Mouse (Mus musculus): ENCODE results near the gene Cabcoco1. TPM values are rescaled to one million over a fixed set of nuclear protein-coding genes. Genes with fewer than 3 reads are reported as not detected.
A peak's percentile ranks its signal among the peaks of the same experiment; 100 is the strongest.

Cabcoco1 gene
- 1 to 10 TPM; 1.7 to 2.5 TPM for total RNA-seq (2021)
- long read RNA-seq, experiment 1, partial matches to known transcripts, result 0 of 3 reads
- long read RNA-seq, experiment 1, other reads (novel, unspliced or antisense), result 0 of 3 reads
- long read RNA-seq, experiment 2, partial matches to known transcripts, result 0 of 4 reads
- long read RNA-seq, experiment 2, other reads (novel, unspliced or antisense), result 0 of 4 reads

DNA sequence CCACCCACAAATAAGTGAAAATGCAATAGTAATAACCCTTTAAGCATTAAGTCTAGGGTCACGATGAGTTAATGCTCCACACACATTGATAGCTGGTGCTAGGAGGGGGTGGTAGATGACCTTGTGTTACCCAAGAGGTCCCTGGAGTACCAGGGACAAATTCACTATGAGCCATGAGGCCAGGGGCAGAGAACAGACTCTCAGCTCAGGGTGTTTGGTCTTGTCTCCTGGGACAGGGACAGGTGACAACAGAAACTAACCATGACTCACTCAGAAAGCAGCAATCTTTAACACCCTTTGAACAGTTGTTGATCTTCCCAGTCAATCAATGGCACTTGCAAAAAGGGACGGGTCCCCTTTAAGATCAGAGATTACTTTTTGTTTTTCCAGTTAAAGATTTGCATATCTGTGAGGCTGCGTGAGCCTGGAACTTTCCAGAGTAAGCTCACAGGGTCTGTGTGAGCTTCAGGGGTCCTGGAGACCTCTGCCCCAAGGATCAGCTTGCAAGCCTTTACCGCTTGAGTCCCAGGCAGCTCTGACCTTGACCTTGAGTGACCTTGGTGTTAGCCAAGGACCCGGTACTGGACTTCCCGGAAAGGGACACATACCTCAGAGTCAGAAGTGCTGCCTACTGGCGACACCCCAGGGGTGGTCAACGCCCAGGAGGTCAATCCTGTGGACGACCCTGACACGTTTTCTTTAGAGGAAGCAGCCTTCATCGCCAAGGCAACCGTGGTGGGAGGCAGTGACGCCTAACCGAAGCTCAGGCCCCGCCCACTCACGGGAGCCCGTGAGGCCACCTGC is at the start of gene Cabcoco1:
Gene Cabcoco1, minus strand, starts transcription at position 758 of the 804 bp plus-strand sequence.
- DNase-seq (ENCODE audit: low spot score in 2 of 2), result peak; percentile 58 to 73

GRCm38 (mm10) chr10:68589530-68590252 is 48.0 kb upstream of the Cabcoco1 start:
- DNase-seq (ENCODE audit: low spot score in 2 of 2), result no peak

- no peak for DNase-seq (ENCODE audit: low spot score in 2 of 2)
Observed at GRCm38 (mm10) chr10:68587416-68588040, 45.8 kb upstream of the Cabcoco1 start.

- DNase-seq (ENCODE audit: low spot score in 2 of 2), result no peak
Observed at GRCm38 (mm10) chr10:68577321-68577720, 35.6 kb upstream of the Cabcoco1 start.

- DNase-seq (ENCODE audit: low spot score in 2 of 2), result no peak
Observed at GRCm38 (mm10) chr10:68568172-68568571, 26.5 kb upstream of the Cabcoco1 start.

- peak in 1 of 2 experiments; percentile 29 for DNase-seq (ENCODE audit: low spot score in 2 of 2)
Observed at GRCm38 (mm10) chr10:68562344-68562743, 20.6 kb upstream of the Cabcoco1 start.

- no peak for DNase-seq (ENCODE audit: low spot score in 2 of 2)
Observed at GRCm38 (mm10) chr10:68558828-68559219, 17.1 kb upstream of the Cabcoco1 start.

DNA sequence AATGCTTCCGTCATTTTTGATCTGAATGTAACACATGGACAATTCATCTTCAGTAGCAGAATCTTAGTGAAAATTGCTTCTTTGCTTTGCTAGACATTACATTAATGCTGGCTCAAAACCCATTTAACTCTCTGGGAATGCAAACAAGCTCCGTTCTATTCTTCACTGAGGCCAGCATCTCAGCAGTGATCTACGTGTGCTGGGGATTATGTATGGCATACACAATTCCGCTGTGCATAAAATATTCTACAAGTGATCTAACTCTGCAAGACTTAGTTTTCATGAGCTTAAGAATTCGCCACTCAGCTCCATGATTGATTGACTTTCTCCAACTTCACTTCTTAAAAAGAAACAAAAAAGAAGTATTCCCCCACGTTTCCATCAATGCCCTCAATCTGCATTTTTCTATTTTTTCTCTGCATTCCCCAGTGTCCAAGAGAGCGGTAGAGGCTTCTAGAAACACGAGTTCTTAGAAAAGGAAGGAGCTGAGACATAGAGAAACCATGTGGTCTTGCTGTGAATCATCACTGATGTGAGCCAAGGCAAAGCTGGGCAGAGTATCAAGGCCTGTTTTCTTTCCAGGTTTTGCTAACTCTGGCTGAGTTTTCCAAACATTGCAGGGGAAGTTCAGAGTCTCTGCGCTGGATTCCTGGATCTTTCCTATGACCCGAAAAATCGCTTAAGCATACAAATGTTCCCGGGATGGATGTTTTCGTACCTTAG is 16.6 kb upstream of the Cabcoco1 start:
- DNase-seq (ENCODE audit: low spot score in 2 of 2), result peak; percentile 70 to 75

GRCm38 (mm10) chr10:68553677-68554076 is 12.0 kb upstream of the Cabcoco1 start:
- no peak for DNase-seq (ENCODE audit: low spot score in 2 of 2)

DNA sequence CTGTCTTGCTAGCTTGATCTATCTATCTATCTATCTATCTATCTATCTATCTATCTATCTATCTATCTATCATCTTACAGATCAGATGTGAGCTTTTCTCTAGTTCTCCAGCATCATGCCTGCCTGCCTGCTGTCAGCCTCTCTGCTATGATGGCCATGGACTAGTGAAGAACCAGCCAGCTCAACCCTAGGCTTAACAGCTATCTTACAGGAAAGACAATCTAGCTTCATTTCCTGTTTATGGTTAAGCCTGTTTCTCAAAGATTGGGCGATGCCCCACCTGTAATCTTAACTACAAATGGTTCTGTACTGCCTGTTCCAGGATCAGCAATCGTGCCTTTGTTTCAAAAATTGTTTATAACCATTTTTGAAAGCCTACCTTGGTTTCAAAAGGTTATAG is 10.9 kb upstream of the Cabcoco1 start:
- no peak for DNase-seq (ENCODE audit: low spot score in 2 of 2)

DNA sequence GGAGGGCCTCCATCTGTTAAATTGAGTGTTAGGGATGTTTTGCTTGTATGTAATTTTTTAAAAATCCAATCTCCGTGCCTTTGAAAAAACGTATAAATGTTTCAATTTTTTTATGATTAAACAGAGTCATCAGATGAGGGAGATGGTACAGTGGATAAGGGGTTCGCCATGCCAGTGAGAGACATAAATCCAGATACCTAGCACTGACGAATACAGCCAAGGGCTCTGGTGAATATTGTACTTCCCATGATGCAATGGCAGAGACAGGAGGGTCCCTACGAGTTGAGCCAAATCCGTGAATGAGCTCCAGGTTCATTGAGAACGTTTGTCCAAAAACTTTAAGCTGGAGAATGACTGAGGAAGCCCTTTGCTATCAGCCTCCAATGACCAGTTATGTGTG is 9.6 kb upstream of the Cabcoco1 start:
- DNase-seq (ENCODE audit: low spot score in 2 of 2), result no peak

DNA sequence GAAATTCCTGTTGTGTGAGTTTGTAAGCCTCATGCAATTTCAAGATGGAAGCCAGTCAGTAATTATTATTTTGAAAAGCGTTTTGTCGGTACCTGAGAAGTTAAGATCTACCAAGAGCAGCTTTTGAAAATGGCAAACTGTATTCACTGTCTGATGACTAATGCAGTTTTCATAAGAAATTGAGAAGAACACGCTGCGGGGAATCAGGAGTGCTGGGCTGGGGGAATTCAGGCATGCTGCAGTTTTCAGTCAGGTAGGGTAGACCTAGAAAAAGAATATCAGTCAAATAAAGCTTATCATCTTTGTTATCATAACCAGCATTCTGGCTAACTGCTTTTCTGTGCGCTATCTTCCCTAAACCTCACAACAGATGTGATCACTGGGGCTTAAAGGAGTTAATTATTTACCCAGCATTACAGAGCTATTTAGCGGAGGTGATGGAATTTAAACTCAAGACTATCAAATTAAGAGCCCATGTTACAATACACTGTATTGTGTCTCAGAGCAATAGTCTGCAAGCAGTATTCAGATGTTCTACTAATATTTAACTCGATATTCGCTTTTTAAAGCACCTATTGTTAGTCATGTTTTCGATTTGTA is 9.1 kb upstream of the Cabcoco1 start:
- DNase-seq (ENCODE audit: low spot score in 2 of 2), result no peak

- no peak for DNase-seq (ENCODE audit: low spot score in 2 of 2)
Observed at GRCm38 (mm10) chr10:68543107-68543506, 1.4 kb upstream of the Cabcoco1 start.

DNA sequence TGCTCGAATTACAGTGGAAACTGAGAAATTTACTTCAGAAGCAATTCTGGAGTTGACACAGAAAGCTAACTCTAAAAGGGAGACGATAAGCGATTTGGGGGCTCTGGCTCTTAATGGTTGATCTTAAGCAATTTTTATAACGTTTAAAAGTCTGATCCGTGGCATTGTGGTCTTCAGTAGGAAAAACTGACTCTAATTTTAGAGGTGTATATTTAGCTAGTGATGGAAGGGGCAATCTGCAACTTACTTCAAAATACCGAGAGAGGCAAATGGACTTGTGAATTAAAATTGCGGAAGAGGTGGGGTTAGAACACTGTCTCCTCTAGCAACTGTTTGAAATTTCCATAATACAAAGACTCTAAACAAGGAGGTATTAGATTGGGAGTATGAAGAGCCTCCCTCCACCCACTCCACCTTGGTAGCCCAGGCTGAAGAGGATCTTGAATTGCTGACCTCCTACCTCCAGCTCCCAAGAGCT is 286 bp upstream of the Cabcoco1 start:
- DNase-seq (ENCODE audit: low spot score in 2 of 2), result no peak

GRCm38 (mm10) chr10:68540612-68541011 is 1.1 kb downstream of the Cabcoco1 start:
- no peak for DNase-seq (ENCODE audit: low spot score in 2 of 2)

DNA sequence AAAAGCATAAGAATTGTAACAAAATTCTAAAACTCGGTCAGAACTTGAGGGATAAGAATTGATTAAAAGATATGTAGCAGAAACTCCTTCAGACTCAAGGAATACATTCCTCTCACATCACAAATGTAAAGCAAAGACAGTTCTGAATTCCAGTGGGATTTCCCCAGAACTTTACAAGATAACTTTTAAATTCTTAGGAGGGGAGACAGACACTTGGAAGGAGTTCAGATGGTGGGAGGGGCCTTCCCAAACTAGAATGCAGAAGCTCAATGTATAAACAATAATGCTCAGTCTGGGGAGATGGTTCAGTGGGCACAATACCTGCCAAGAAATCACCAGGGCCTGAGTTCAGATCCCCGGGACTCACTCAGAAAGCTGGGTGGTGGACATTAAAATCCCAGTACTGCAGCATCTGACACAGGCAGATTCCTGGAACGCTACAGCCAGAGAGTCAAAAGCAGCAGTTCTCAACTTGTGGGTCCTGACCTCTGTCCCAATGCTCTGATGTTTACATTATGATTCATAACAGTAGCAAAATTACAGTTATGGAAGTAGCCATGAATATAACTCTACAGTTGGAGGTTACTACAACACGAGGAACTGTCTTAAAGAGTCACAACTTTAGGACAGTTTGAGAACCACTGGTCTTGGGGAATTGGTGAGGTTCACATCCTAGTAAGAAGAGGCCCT is 4.3 kb downstream of the Cabcoco1 start:
- no peak for DNase-seq (ENCODE audit: low spot score in 2 of 2)

DNA sequence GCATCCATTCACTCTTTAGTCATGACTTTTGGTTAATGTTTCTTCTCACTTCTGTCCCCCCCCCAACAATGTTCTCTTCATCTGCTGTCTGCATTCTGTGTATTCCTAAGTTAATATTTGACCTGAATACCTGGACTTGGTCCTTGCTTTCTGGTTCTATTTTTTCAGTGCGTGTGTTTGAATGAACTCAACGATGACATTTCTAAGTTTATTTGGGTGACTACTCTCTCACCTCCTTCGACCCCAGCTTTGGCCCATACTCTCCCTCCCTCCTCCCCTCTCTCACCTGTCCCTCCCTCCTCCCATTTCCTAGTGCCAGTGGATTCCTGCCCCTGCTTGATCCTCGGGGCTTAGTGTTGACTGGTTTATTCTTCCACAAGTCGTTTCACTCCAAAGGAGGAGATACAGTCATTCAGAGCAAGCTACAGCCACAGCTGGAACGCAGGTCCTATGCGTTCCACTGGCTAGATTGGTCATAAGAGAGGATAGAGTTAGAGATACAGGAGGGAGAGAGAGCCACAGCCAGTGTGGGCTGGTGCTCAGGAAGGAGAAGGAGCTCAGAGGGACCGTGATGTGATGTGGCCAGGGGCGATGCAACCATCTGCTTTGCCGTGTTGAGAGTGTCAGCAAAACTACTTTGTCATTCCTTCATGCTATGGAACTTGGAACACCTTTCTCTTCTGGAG is 12.2 kb downstream of the Cabcoco1 start:
- DNase-seq (ENCODE audit: low spot score in 2 of 2), result no peak

GRCm38 (mm10) chr10:68528958-68529357 is 12.7 kb downstream of the Cabcoco1 start:
- DNase-seq (ENCODE audit: low spot score in 2 of 2), result no peak

- DNase-seq (ENCODE audit: low spot score in 2 of 2), result no peak
Observed at GRCm38 (mm10) chr10:68522106-68522505, 19.6 kb downstream of the Cabcoco1 start.

Data from left cerebral cortex, adult 18-20 months (tissue).